Mouse (Mus musculus): ENCODE data around the gene Pde3a.

Pde3a gene

GRCm38 (mm10) chr6:141404649-141405048 is 155.6 kb downstream of the Pde3a start:
- no peak for DNase-seq (ENCODE audit: low spot score)

GRCm38 (mm10) chr6:141405496-141405895 is 156.4 kb downstream of the Pde3a start:
- no peak for DNase-seq (ENCODE audit: low spot score)

GRCm38 (mm10) chr6:141408758-141409157 is 159.7 kb downstream of the Pde3a start:
- no peak for DNase-seq (ENCODE audit: low spot score)

- no peak for DNase-seq (ENCODE audit: low spot score)
Measured at GRCm38 (mm10) chr6:141410836-141411235, 161.8 kb downstream of the Pde3a start.

- DNase-seq (ENCODE audit: low spot score): no peak
Measured at GRCm38 (mm10) chr6:141425114-141425513, 176.0 kb downstream of the Pde3a start.

GRCm38 (mm10) chr6:141428587-141428986 is 179.5 kb downstream of the Pde3a start:
- DNase-seq (ENCODE audit: low spot score): no peak

GRCm38 (mm10) chr6:141430134-141430533 is 181.1 kb downstream of the Pde3a start:
- no peak for DNase-seq (ENCODE audit: low spot score)

GRCm38 (mm10) chr6:141432271-141432974 is 183.4 kb downstream of the Pde3a start:
- DNase-seq (ENCODE audit: low spot score): no peak

GRCm38 (mm10) chr6:141433917-141434756 is 185.1 kb downstream of the Pde3a start:
- no peak for DNase-seq (ENCODE audit: low spot score)

GRCm38 (mm10) chr6:141435160-141435559 is 186.1 kb downstream of the Pde3a start:
- DNase-seq (ENCODE audit: low spot score): no peak

- DNase-seq (ENCODE audit: low spot score): no peak
Measured at GRCm38 (mm10) chr6:141439965-141440364, 190.9 kb downstream of the Pde3a start.

- DNase-seq (ENCODE audit: low spot score): peak; percentile 36
Measured at GRCm38 (mm10) chr6:141447547-141447946, 198.5 kb downstream of the Pde3a start.

- no peak for DNase-seq (ENCODE audit: low spot score)
Measured at GRCm38 (mm10) chr6:141448886-141449285, 199.8 kb downstream of the Pde3a start.

- DNase-seq (ENCODE audit: low spot score): no peak
Measured at GRCm38 (mm10) chr6:141455335-141455734, 206.3 kb downstream of the Pde3a start.

- no peak for DNase-seq (ENCODE audit: low spot score)
Measured at GRCm38 (mm10) chr6:141456591-141456990, 207.5 kb downstream of the Pde3a start.

- no peak for DNase-seq (ENCODE audit: low spot score)
Measured at GRCm38 (mm10) chr6:141470251-141470650, 221.2 kb downstream of the Pde3a start.

- DNase-seq (ENCODE audit: low spot score): no peak
Measured at GRCm38 (mm10) chr6:141474223-141474622, 225.2 kb downstream of the Pde3a start.

GRCm38 (mm10) chr6:141474696-141475095 is 225.6 kb downstream of the Pde3a start:
- no peak for DNase-seq (ENCODE audit: low spot score)

GRCm38 (mm10) chr6:141485302-141486021 is 236.4 kb downstream of the Pde3a start:
- DNase-seq (ENCODE audit: low spot score): no peak

- DNase-seq (ENCODE audit: low spot score): peak; percentile 24
Measured at GRCm38 (mm10) chr6:141487266-141487665, 238.2 kb downstream of the Pde3a start.

GRCm38 (mm10) chr6:141488619-141489018 is 239.6 kb downstream of the Pde3a start:
- DNase-seq (ENCODE audit: low spot score): no peak

GRCm38 (mm10) chr6:141494909-141495308 is 245.8 kb downstream of the Pde3a start:
- DNase-seq (ENCODE audit: low spot score): no peak

All from layer of hippocampus, adult 9-10 months (tissue).